Mouse (Mus musculus) thymus, postnatal 10 days (tissue): ENCODE results near the gene Purb.
"Not testable (repeated sequence)": the region's sequence is repeated elsewhere in the genome, so short reads cannot be mapped to it uniquely, and the experiment has no call there.

Source experiments
- DNase-seq, 2 experiments: peaks; one replicate each; pipeline ENCODE4 v3.0.0; 2021; ENCODE audit warnings: low spot score in 2 of 2

The Purb gene

GRCm38 (mm10) chr11:6444077-6444853 lies 31.5 kb downstream of the Purb start, which contains the start of gene H2afv:
H2afv (minus strand) TSS chr11:6444443.
- peak; percentile 98 to 99 for DNase-seq

GRCm38 (mm10) chr11:6443727-6444076 lies 32.0 kb downstream of the Purb start:
- DNase-seq = no peak

- DNase-seq = no peak
These were observed 32.6 kb downstream of the Purb start for GRCm38 (mm10) chr11:6443102-6443501.

- no peak for DNase-seq
These were observed 33.2 kb downstream of the Purb start for GRCm38 (mm10) chr11:6442566-6442965.

GRCm38 (mm10) chr11:6440171-6440570 lies 35.5 kb downstream of the Purb start:
- DNase-seq = no peak

- no peak for DNase-seq
These were observed 38.0 kb downstream of the Purb start for GRCm38 (mm10) chr11:6437667-6438066.

GRCm38 (mm10) chr11:6436442-6436841 lies 39.3 kb downstream of the Purb start:
- peak; percentile 30 to 74 for DNase-seq

GRCm38 (mm10) chr11:6430186-6430585 lies 45.5 kb downstream of the Purb start:
- DNase-seq = no peak

- DNase-seq = no peak
These were observed 54.9 kb downstream of the Purb start for GRCm38 (mm10) chr11:6420722-6421350.

- DNase-seq = no peak
These were observed 55.4 kb downstream of the Purb start for GRCm38 (mm10) chr11:6420283-6420703.

- not testable (repeated sequence) for DNase-seq
These were observed 56.6 kb downstream of the Purb start for GRCm38 (mm10) chr11:6419156-6419555.

- DNase-seq = no peak
These were observed 57.0 kb downstream of the Purb start for GRCm38 (mm10) chr11:6418751-6419150.
